Mouse (Mus musculus) cerebellum, adult 11-12 months (tissue): ENCODE data around the gene Gstm7.
A peak's percentile ranks its signal among the peaks of the same experiment; 100 is the strongest.
"Not testable (repeated sequence)": the region's sequence is repeated elsewhere in the genome, so short reads cannot be mapped to it uniquely, and the experiment has no call there.

Experiments
- DNase-seq: peaks from one replicate; pipeline ENCODE4 v3.0.0; 2022

Gene Gstm7

GRCm38 (mm10) chr3:107931670-107932069 is at the start of gene Gstm7:
Gene Gstm7 (minus strand): TSS chr3:107931817.
- peak; percentile 94 for DNase-seq

- no peak for DNase-seq
These were observed 49.6 kb upstream of the Gstm7 start for GRCm38 (mm10) chr3:107981261-107981660.

GRCm38 (mm10) chr3:107977691-107978090 is 46.1 kb upstream of the Gstm7 start:
- DNase-seq, result no peak

GRCm38 (mm10) chr3:107974237-107974636 is 42.6 kb upstream of the Gstm7 start:
- DNase-seq, result no peak

GRCm38 (mm10) chr3:107972070-107972469 is 40.5 kb upstream of the Gstm7 start:
- no peak for DNase-seq

GRCm38 (mm10) chr3:107971101-107971500 is 39.5 kb upstream of the Gstm7 start:
- not testable (repeated sequence) for DNase-seq

- DNase-seq, result no peak
These were observed 37.2 kb upstream of the Gstm7 start, which contains the start of gene Gstm3 for GRCm38 (mm10) chr3:107968724-107969395. Gene Gstm3 (minus strand): TSS chr3:107969283.

- DNase-seq, result no peak
These were observed 35.0 kb upstream of the Gstm7 start for GRCm38 (mm10) chr3:107966631-107967030.

- DNase-seq, result no peak
These were observed 34.0 kb upstream of the Gstm7 start for GRCm38 (mm10) chr3:107965592-107965991.

- DNase-seq, result no peak
These were observed 33.2 kb upstream of the Gstm7 start for GRCm38 (mm10) chr3:107964656-107965308.

GRCm38 (mm10) chr3:107964026-107964425 is 32.4 kb upstream of the Gstm7 start:
- no peak for DNase-seq

- DNase-seq, result not testable (repeated sequence)
These were observed 23.6 kb upstream of the Gstm7 start for GRCm38 (mm10) chr3:107955260-107955659.

GRCm38 (mm10) chr3:107953906-107954305 is 22.3 kb upstream of the Gstm7 start:
- no peak for DNase-seq

- DNase-seq, result peak; percentile 29
These were observed 21.7 kb upstream of the Gstm7 start for GRCm38 (mm10) chr3:107953328-107953755.

GRCm38 (mm10) chr3:107950531-107950930 is 18.9 kb upstream of the Gstm7 start:
- no peak for DNase-seq

GRCm38 (mm10) chr3:107949461-107949860 is 17.8 kb upstream of the Gstm7 start:
- DNase-seq, result not testable (repeated sequence)

GRCm38 (mm10) chr3:107945729-107946128 is 14.1 kb upstream of the Gstm7 start:
- no peak for DNase-seq

- DNase-seq, result no peak
These were observed 11.8 kb upstream of the Gstm7 start, which contains the start of gene Gstm6 for GRCm38 (mm10) chr3:107943239-107943990. Gene Gstm6 (minus strand): TSS chr3:107943749.

- DNase-seq, result no peak
These were observed 9.6 kb upstream of the Gstm7 start for GRCm38 (mm10) chr3:107941261-107941660.

GRCm38 (mm10) chr3:107940524-107940923 is 8.9 kb upstream of the Gstm7 start:
- DNase-seq, result no peak

GRCm38 (mm10) chr3:107939830-107940229 is 8.2 kb upstream of the Gstm7 start:
- DNase-seq, result no peak

- DNase-seq, result peak; percentile 18
These were observed 7.8 kb upstream of the Gstm7 start for GRCm38 (mm10) chr3:107939403-107939802.

- no peak for DNase-seq
These were observed 4.3 kb upstream of the Gstm7 start for GRCm38 (mm10) chr3:107935888-107936287.

GRCm38 (mm10) chr3:107935268-107935667 is 3.7 kb upstream of the Gstm7 start:
- DNase-seq, result no peak
